Mouse (Mus musculus) adrenal gland, postnatal 25 days (tissue): Measurements from ENCODE around the gene Txn1. TPM values are rescaled to one million over a fixed set of nuclear protein-coding genes. Genes with fewer than 3 reads are reported as not detected.

Experiments
- DNase-seq: peaks from one replicate; pipeline ENCODE4 v3.0.0; 2021; ENCODE audit warnings: mixed read lengths
- total RNA-seq: library from RNA; stranded (reverse); gene quantifications from 2 replicates; pipeline ENCODE4 v1.2.3, GENCODE M21; 2021

The Txn1 gene
- total RNA-seq, 1 experiment from 2014 or later, result 314 TPM

- DNase-seq, result no peak
These were observed 15.6 kb downstream of the Txn1 start for GRCm38 (mm10) chr4:57940631-57941030.

- no peak for DNase-seq
These were observed 18.9 kb downstream of the Txn1 start for GRCm38 (mm10) chr4:57937292-57937691.

- DNase-seq, result no peak
These were observed 22.0 kb downstream of the Txn1 start for GRCm38 (mm10) chr4:57934181-57934580.

DNA sequence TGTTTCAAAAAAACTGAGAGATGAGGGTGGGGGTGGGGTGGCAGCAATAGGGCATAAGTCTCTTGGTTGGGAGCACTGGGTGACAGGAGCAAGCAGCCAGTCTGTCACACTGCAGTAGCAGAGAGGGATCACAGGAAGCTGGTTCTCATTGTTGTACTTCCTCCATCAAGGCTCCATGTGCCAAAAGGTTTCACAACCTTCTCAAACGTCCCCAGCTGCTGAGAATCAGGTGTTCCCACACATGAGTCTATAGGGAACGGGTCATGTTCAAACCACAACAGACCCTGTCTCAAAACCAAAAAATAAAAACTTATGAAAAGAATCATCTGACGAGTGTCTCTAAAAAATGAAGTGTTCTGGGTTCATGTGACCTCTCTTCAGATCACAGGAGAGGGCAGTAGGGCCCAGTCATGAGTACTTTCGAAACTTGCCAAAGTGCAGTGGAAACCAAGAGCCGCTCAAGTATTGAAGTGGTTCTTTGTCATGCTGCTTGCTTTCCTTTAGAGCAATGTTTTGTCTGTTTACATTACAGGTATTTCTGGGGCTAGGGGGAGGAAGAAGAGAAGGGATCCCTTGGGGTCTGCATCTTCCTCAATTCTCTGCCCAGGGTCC, 25.5 kb downstream of the Txn1 start:
- DNase-seq, result no peak

GRCm38 (mm10) chr4:57927464-57928205, 28.6 kb downstream of the Txn1 start:
- no peak for DNase-seq

GRCm38 (mm10) chr4:57924556-57925071, 31.6 kb downstream of the Txn1 start:
- no peak for DNase-seq

- DNase-seq, result peak; percentile 38
These were observed 34.0 kb downstream of the Txn1 start for GRCm38 (mm10) chr4:57922171-57922570.

- DNase-seq, result no peak
These were observed 35.7 kb downstream of the Txn1 start for GRCm38 (mm10) chr4:57920522-57920921.

DNA sequence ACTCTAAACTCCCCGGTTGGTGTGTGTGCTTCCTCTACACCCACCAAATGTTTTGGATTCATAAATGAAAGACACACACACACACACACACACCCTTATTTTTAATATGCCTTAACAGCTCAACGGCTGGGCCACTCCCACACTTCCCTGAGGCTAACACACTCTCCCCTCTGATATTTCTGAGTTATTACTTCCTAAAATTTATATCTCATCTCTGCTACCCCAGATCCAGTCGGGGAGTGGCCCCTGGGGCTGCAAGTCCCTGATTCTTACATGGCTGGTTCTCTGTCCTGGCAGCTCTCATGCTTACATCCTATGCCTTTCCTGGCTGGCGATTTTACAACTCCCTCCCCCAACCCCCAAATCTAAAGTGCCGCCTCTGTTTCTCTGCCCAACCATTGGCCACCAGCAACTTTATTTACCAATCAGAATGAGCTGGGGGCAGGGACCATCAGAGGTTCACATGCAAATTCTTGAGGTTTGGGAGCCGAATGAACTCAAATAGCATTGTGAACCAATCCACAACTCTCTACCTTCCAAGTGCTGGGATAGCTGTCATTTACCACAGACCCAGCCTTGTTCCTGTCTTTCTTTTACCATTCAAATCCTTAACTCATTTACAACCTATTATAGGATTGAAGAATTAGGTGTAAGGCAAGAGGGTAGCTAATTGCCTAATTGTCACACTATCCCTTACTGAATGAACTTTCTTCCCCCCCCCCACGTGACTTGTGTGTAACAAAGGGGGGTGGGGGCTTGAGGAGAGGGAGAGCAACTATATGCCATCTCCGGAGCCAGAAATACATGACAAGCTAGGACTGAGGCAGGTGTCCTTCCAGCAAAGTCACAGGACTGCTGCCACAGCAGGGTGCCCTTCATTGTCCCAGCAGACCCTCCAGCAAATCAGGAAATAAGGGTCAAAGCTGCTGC, 36.5 kb downstream of the Txn1 start:
- DNase-seq, result no peak

DNA sequence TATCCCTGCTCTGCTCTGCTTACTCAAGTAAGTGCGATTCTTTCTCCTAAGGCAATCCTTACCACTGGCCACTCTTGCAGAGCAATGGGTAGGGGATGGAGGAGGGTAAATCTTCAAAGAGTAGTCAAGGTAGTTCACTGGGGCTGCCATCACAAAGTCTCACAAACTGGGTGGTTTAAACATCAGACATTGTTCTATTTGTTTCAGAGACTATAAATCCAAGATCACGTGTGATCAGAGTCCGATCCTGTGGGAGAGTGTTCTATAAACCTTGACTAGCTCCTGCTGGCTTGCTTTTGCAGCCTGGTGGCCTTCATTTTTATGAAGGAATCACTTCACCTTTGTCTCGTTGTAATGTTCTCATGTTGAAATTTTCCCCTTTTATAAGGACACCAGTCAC, 39.5 kb downstream of the Txn1 start:
- DNase-seq, result no peak

DNA sequence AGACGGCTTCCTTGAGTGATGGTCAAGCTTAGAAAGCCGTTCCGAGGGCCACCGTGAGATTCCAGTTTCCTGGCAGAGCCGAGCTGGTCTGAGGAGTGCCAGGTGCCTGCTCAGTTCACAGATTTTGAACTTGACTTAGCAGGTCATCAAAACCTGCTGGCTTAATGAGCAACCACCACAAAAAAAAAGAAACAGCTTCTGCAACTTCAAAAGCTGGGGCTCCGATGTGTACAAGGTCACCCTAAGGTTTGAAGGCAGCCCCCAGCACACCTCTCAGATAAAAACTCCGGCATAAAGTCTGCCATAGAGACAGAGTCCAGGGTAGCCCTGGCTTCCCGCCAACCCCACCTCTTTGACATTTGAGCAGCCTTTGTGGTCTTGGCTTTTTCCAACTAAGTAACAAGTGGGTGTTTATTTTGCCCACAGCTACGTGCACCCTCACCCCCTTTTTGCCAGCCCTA, 40.0 kb downstream of the Txn1 start, which contains the start of gene D630039A03Rik:
TSS of gene D630039A03Rik (minus strand) at position 97 of the 461 bp plus-strand sequence.
- peak; percentile 70 for DNase-seq

GRCm38 (mm10) chr4:57915216-57915965, 40.8 kb downstream of the Txn1 start:
- DNase-seq, result peak; percentile 51

- DNase-seq, result no peak
These were observed 41.7 kb downstream of the Txn1 start for GRCm38 (mm10) chr4:57914193-57915190.

DNA sequence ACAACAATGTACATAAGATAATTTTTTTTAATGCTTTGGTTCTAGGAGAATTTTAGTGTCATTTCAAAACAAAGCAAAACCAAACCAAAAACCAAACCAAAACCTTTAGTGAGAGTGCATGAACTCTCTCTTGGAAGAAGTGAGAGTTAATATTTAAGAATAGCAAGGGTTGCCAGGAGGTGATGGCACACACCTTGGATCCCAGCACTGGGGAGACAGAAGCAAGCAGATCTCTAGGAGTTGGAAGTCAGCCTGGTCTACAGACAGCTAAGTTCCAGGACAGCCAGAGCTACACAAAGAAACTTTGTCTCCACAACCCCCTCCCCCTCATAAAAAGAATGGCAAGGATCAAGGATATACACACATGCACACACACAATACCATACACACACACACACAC, 43.2 kb downstream of the Txn1 start:
- no peak for DNase-seq

- no peak for DNase-seq
These were observed 47.4 kb downstream of the Txn1 start for GRCm38 (mm10) chr4:57908860-57909259.

GRCm38 (mm10) chr4:57906708-57907107, 49.5 kb downstream of the Txn1 start:
- no peak for DNase-seq

GRCm38 (mm10) chr4:57904638-57905037, 51.6 kb downstream of the Txn1 start:
- DNase-seq, result no peak

DNA sequence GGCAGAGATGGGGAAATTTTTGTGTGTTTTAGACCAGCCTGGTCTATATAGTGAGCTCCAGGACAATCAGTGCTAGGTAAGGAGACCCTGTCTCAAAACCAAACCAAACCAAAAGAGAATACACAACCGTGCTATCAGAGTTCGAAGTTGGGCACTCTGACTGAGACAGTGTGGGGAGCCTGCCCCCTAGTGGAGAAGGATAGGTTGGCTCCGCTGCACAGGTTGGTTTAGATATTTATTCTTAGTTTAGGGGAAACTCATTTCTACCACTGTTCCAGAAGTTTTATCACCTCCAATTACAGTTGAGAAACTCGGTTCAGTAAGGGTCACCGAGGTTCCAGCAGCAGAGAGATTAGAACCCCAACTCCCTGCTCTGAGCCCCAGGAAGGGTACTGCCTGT, 52.0 kb downstream of the Txn1 start:
- DNase-seq, result peak; percentile 72

DNA sequence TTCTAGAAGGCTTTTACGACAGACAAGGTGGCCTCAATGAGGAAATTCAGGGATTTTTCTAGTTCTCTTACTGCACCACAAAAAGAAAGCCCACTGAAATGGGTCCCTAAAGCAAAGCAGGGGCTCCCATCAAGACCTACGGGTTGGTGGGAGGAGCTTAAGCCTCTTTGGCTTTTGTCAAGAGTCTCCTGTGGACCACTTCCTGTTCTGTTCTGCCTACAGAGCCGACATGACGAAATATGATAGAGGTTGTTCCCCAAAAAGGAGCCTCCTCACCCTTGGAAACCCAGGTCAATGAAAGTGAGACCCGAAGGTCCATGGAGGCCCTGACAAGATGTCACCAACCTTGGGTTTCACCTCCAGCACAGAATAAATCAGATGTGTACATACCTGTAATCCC, 53.6 kb downstream of the Txn1 start:
- DNase-seq, result no peak

- peak; percentile 52 for DNase-seq
These were observed 55.0 kb downstream of the Txn1 start for GRCm38 (mm10) chr4:57901210-57901609.
